Mouse (Mus musculus): ENCODE measurements at regions not wholly inside any gene's neighbourhood (a gene's known extent, or its start where the extent isn't known, plus 50 kb on each side); places are given as distances from the start of the nearest gene placed in this dataset.

- Histone ChIP-seq H3K27me3 (ENCODE audit: control insufficient read depth, insufficient read depth, low read length) (no peaks in the 10 kb centered on the region), H3K4me2 (replicated peaks; ENCODE audit: low read depth, low read length, severe bottlenecking) (no peak overlapping the region), H3K9me3 (ENCODE audit: control insufficient read depth, low read length) (no peaks in the 10 kb centered on the region), H3K27ac (replicated peaks; ENCODE audit: low read depth, low read length) (no peak overlapping the region), H3K36me3 (ENCODE audit: control insufficient read depth, insufficient read depth, low read length) (no peaks in the 10 kb centered on the region), H3K4me3 (replicated peaks; ENCODE audit: low read length) (no peak overlapping the region), H3K9ac (ENCODE audit: low read depth, low read length, severe bottlenecking) (no peak overlapping the region), H3K4me1 (ENCODE audit: control insufficient read depth, insufficient read depth, low read length) (peaks cover 10% of the 10 kb centered on the region; the same call in 1 of the 2 replicates)
- ATAC-seq (ENCODE audit: low FRiP score, low read depth) (0 out of 2 replicates have a peak, but pooled peaks have one; percentile 44), DNase-seq (ENCODE audit: low spot score) (peak; percentile 32)
- TF ChIP-seq POLR2A (IDR thresholded peaks at IDR 0.05; ENCODE audit: borderline replicate concordance, extremely low read depth, insufficient read depth, insufficient read length) = no peak
- 55% methylated on average over 2 of the region's 2 CpGs for WGBS
Measured at GRCm38 (mm10) chr16:15251686-15252085, 65.6 kb upstream of the Gm21897 start.

- no peak for TF ChIP-seq POLR2A (IDR thresholded peaks at IDR 0.05; ENCODE audit: borderline replicate concordance, extremely low read depth, insufficient read depth, insufficient read length)
- peak; percentile 47 for ATAC-seq (ENCODE audit: low FRiP score, low read depth)
- WGBS = 64% methylated on average over 6 of the region's 6 CpGs
Measured at GRCm38 (mm10) chr16:15252666-15253347, 64.5 kb upstream of the Gm21897 start.

GRCm38 (mm10) chr16:15253348-15253693 lies 63.9 kb upstream of the Gm21897 start:
- H3K4me3 ChIP-seq (replicated peaks; ENCODE audit: low read length) = no peak overlapping the region
- no peaks in the 10 kb centered on the region for H3K9me3 ChIP-seq (ENCODE audit: control insufficient read depth, low read length)
- H3K4me2 ChIP-seq (replicated peaks; ENCODE audit: low read depth, low read length, severe bottlenecking) = no peak overlapping the region
- DNase-seq (ENCODE audit: low spot score) (no peak), ATAC-seq (ENCODE audit: low FRiP score, low read depth) (peak; percentile 37; the same call in 1 of the 2 replicates)
- H3K27me3 ChIP-seq (ENCODE audit: control insufficient read depth, insufficient read depth, low read length) = no peaks in the 10 kb centered on the region
- no peak overlapping the region for H3K9ac ChIP-seq (ENCODE audit: low read depth, low read length, severe bottlenecking)
- 64% methylated on average over 3 of the region's 3 CpGs for WGBS
- no peaks in the 10 kb centered on the region for H3K36me3 ChIP-seq (ENCODE audit: control insufficient read depth, insufficient read depth, low read length)
- 0 out of 2 replicates have a peak overlapping the region, but pooled peaks have one; percentile 15 for H3K27ac ChIP-seq (replicated peaks; ENCODE audit: low read depth, low read length)
- TF ChIP-seq POLR2A (IDR thresholded peaks at IDR 0.05; ENCODE audit: borderline replicate concordance, extremely low read depth, insufficient read depth, insufficient read length) = no peak
- H3K4me1 ChIP-seq (ENCODE audit: control insufficient read depth, insufficient read depth, low read length) = peaks cover 12% of the 10 kb centered on the region; the same call in 1 of the 2 replicates

More at GRCm38 (mm10) chr16:15252666-15253347, 64.5 kb upstream of the Gm21897 start:
- 0 out of 2 replicates have a peak overlapping the region, but pooled peaks have one; percentile 15 for H3K27ac ChIP-seq (replicated peaks; ENCODE audit: low read depth, low read length)
- H3K4me3 ChIP-seq (replicated peaks; ENCODE audit: low read length) = no peak overlapping the region
- H3K9ac ChIP-seq (ENCODE audit: low read depth, low read length, severe bottlenecking) = no peak overlapping the region
- no peaks in the 10 kb centered on the region for H3K9me3 ChIP-seq (ENCODE audit: control insufficient read depth, low read length)
- peak; percentile 58 for DNase-seq (ENCODE audit: low spot score)
- no peaks in the 10 kb centered on the region for H3K27me3 ChIP-seq (ENCODE audit: control insufficient read depth, insufficient read depth, low read length)
- H3K4me1 ChIP-seq (ENCODE audit: control insufficient read depth, insufficient read depth, low read length) = peaks cover 10% of the 10 kb centered on the region; the same call in 1 of the 2 replicates
- H3K4me2 ChIP-seq (replicated peaks; ENCODE audit: low read depth, low read length, severe bottlenecking) = no peak overlapping the region
- no peaks in the 10 kb centered on the region for H3K36me3 ChIP-seq (ENCODE audit: control insufficient read depth, insufficient read depth, low read length)

GRCm38 (mm10) chr16:15254669-15255068 lies 62.6 kb upstream of the Gm21897 start:
- no peak overlapping the region for H3K27ac ChIP-seq (replicated peaks; ENCODE audit: low read depth, low read length)
- H3K4me1 ChIP-seq (ENCODE audit: control insufficient read depth, insufficient read depth, low read length) = peaks cover 24% of the 10 kb centered on the region
- H3K4me3 ChIP-seq (replicated peaks; ENCODE audit: low read length) = no peak overlapping the region
- WGBS = 90% methylated on average over 2 of the region's 2 CpGs
- ATAC-seq (ENCODE audit: low FRiP score, low read depth) (no peak), DNase-seq (ENCODE audit: low spot score) (no peak)
- no peak for TF ChIP-seq POLR2A (IDR thresholded peaks at IDR 0.05; ENCODE audit: borderline replicate concordance, extremely low read depth, insufficient read depth, insufficient read length)
- H3K36me3 ChIP-seq (ENCODE audit: control insufficient read depth, insufficient read depth, low read length) = no peaks in the 10 kb centered on the region
- H3K27me3 ChIP-seq (ENCODE audit: control insufficient read depth, insufficient read depth, low read length) = no peaks in the 10 kb centered on the region
- no peak overlapping the region for H3K4me2 ChIP-seq (replicated peaks; ENCODE audit: low read depth, low read length, severe bottlenecking)
- no peaks in the 10 kb centered on the region for H3K9me3 ChIP-seq (ENCODE audit: control insufficient read depth, low read length)
- H3K9ac ChIP-seq (ENCODE audit: low read depth, low read length, severe bottlenecking) = no peak overlapping the region

- TF ChIP-seq POLR2A (IDR thresholded peaks at IDR 0.05; ENCODE audit: borderline replicate concordance, extremely low read depth, insufficient read depth, insufficient read length) = no peak
- Histone ChIP-seq H3K36me3 (ENCODE audit: control insufficient read depth, insufficient read depth, low read length) (no peaks in the 10 kb centered on the region), H3K4me3 (replicated peaks; ENCODE audit: low read length) (no peak overlapping the region), H3K9me3 (ENCODE audit: control insufficient read depth, low read length) (no peaks in the 10 kb centered on the region), H3K4me2 (replicated peaks; ENCODE audit: low read depth, low read length, severe bottlenecking) (no peak overlapping the region), H3K27ac (replicated peaks; ENCODE audit: low read depth, low read length) (0 out of 2 replicates have a peak overlapping the region, but pooled peaks have one; percentile 33), H3K4me1 (ENCODE audit: control insufficient read depth, insufficient read depth, low read length) (peaks cover 20% of the 10 kb centered on the region), H3K9ac (ENCODE audit: low read depth, low read length, severe bottlenecking) (no peak overlapping the region), H3K27me3 (ENCODE audit: control insufficient read depth, insufficient read depth, low read length) (no peaks in the 10 kb centered on the region)
- peak; percentile 30; the same call in 1 of the 2 replicates for ATAC-seq (ENCODE audit: low FRiP score, low read depth)
- 27% methylated on average over 6 of the region's 6 CpGs for WGBS
- DNase-seq (ENCODE audit: low spot score) = peak; percentile 23
Measured at GRCm38 (mm10) chr16:15259474-15259873, 57.8 kb upstream of the Gm21897 start.
